Mouse (Mus musculus): Measurements from ENCODE around the gene Hdac4. TPM values are rescaled to one million over a fixed set of nuclear protein-coding genes. Genes with fewer than 3 reads are reported as not detected.

Hdac4 gene
- polyA plus RNA-seq, 1 experiment from 2014 or later, result 15.0 TPM

DNA sequence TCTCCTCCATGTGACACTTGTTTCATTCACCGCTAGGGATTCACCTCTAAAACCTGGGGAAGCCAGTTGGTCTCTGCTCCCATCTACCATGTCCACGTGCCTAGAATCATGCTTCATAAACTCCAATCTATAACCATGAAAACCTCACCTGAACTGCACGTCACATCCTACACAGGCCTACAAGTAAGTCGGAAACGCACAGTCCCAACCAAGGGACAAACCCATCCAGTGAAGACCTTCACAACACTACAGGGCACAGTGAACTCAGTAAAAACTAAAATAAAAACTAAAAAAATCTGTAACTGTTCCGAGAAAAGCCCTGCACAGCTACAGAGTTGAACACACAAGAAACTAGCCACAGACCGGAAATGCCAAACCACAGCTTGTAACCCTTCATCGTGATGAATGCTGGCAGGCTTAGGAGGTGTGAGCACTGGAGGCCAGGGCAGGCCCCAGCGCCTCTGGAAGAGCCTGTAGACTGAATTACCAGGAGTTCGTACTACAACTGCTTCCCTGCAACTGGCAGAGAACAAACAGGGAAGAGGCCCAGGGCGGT, 115.4 kb downstream of the Hdac4 start:
- Histone ChIP-seq H3K9ac (ENCODE audit: low read length) (no peak overlapping the region), H3K4me3 (ENCODE audit: low read depth, low read length) (no peak overlapping the region), H3K27ac (ENCODE audit: low read depth) (no peak overlapping the region), H3K9me3 (ENCODE audit: control insufficient read depth, low read length) (no peaks in the 10 kb centered on the region), H3K4me1 (replicated peaks; ENCODE audit: control insufficient read depth, insufficient read depth, low read length) (peaks cover 24% of the 10 kb centered on the region), H3K36me3 (ENCODE audit: control insufficient read depth, insufficient read depth, low read length) (no peaks in the 10 kb centered on the region), H3K27me3 (replicated peaks; ENCODE audit: control insufficient read depth, insufficient read depth, low read length) (no peaks in the 10 kb centered on the region), H3K4me2 (ENCODE audit: low read length) (no peak overlapping the region)
- ATAC-seq (replicated peaks; ENCODE audit: low FRiP score, low TSS enrichment, low read depth) (no peak), DNase-seq (ENCODE audit: low spot score) (no peak)
- WGBS, result 68% methylated on average over 11 of the region's 11 CpGs

DNA sequence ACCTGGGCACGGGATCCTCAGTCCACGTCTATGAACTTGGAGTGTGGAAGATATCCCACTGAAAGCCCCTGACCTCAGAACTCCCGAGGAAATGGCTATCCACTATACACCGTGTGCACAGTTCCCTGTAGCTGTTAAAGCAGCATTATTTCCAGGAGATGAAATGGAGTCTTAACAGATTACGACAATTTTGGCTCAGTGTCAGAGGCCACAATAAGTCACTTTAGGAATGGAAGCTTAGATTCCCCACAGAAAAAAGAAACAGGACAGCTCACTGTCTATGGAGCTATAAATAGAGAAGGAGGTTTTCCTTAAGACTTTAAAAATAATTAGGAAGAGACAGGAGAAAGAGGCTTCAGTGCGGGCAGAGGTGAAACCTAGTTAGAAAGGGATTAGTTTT, 120.2 kb downstream of the Hdac4 start:
- Histone ChIP-seq H3K4me2 (ENCODE audit: low read length) (no peak overlapping the region), H3K27me3 (replicated peaks; ENCODE audit: control insufficient read depth, insufficient read depth, low read length) (no peaks in the 10 kb centered on the region), H3K4me1 (replicated peaks; ENCODE audit: control insufficient read depth, insufficient read depth, low read length) (peaks cover 14% of the 10 kb centered on the region), H3K36me3 (ENCODE audit: control insufficient read depth, insufficient read depth, low read length) (no peaks in the 10 kb centered on the region), H3K9me3 (ENCODE audit: control insufficient read depth, low read length) (no peaks in the 10 kb centered on the region), H3K4me3 (ENCODE audit: low read depth, low read length) (no peak overlapping the region), H3K9ac (ENCODE audit: low read length) (no peak overlapping the region), H3K27ac (ENCODE audit: low read depth) (no peak overlapping the region)
- 59% methylated on average over 6 of the region's 6 CpGs for WGBS
- DNase-seq (ENCODE audit: low spot score) (no peak), ATAC-seq (replicated peaks; ENCODE audit: low FRiP score, low TSS enrichment, low read depth) (no peak)

DNA sequence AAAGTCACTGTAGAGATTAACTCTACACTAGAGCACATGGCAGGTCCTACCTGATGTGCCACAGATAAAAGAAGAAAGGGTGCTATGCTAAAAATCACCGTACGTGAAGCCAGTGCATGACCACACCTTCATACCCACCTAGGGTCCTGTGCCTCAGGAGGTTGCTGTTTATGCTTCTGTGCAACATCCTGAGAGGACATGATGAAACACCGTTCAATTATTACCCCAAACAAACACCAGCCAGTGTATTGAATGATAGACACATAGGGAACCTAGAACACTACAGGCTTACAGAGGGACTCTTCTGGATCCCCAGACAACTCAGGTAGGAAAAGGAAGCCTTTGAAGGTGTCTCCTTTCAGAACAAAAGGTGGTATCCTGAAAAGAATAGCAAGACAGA, 120.8 kb downstream of the Hdac4 start:
- Histone ChIP-seq H3K27me3 (replicated peaks; ENCODE audit: control insufficient read depth, insufficient read depth, low read length) (no peaks in the 10 kb centered on the region), H3K4me3 (ENCODE audit: low read depth, low read length) (no peak overlapping the region), H3K4me2 (ENCODE audit: low read length) (no peak overlapping the region), H3K9me3 (ENCODE audit: control insufficient read depth, low read length) (no peaks in the 10 kb centered on the region), H3K4me1 (replicated peaks; ENCODE audit: control insufficient read depth, insufficient read depth, low read length) (peaks cover 14% of the 10 kb centered on the region; the same call in 1 of the 2 replicates), H3K9ac (ENCODE audit: low read length) (no peak overlapping the region), H3K36me3 (ENCODE audit: control insufficient read depth, insufficient read depth, low read length) (no peaks in the 10 kb centered on the region), H3K27ac (ENCODE audit: low read depth) (no peak overlapping the region)
- ATAC-seq (replicated peaks; ENCODE audit: low FRiP score, low TSS enrichment, low read depth), result no peak
- WGBS, result 86% methylated on average over 3 of the region's 3 CpGs
- no peak for DNase-seq (ENCODE audit: low spot score)

DNA sequence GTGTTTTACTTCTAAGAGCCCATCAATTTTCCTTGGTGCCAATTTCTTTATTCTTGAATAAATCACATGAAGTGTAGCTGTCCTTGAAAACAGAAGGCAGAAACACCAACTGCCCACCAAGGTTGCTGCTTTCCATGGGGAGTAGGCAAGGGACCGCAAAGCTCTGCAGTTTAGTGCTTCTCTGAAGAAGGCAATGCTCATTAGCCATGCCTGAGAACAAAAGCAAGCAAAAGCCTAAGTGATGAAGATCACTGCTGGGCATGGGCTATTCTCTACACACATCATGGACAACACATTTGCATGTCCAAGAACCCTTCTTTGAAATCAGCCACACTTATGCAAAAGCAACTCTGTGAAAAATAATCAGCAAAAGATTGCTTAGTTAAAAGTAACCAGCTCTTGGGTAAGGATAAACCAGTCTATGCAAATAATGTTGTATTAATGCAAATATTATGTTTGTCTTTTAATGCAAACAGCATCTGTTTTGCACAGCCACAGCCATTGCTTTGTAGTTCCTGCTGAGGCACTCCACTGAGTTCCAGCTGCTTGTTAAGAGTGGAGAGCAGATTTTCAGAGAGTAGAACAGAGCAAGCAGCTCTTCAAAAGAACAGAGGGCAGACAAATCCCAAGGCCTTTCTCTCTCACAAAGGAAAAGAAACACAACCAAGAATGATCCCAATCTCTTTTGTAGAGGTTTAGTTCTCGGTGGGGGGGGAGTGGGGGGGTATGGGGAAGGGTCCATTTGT, 125.4 kb downstream of the Hdac4 start:
- WGBS, result 70% methylated on average over 2 of the region's 2 CpGs
- Histone ChIP-seq H3K4me3 (ENCODE audit: low read depth, low read length) (no peak overlapping the region), H3K36me3 (ENCODE audit: control insufficient read depth, insufficient read depth, low read length) (no peaks in the 10 kb centered on the region), H3K9ac (ENCODE audit: low read length) (no peak overlapping the region), H3K9me3 (ENCODE audit: control insufficient read depth, low read length) (no peaks in the 10 kb centered on the region), H3K27me3 (replicated peaks; ENCODE audit: control insufficient read depth, insufficient read depth, low read length) (no peaks in the 10 kb centered on the region), H3K4me2 (ENCODE audit: low read length) (no peak overlapping the region), H3K27ac (ENCODE audit: low read depth) (no peak overlapping the region), H3K4me1 (replicated peaks; ENCODE audit: control insufficient read depth, insufficient read depth, low read length) (peaks cover 1% of the 10 kb centered on the region; the same call in 1 of the 2 replicates)
- ATAC-seq (replicated peaks; ENCODE audit: low FRiP score, low TSS enrichment, low read depth), result no peak
- no peak for DNase-seq (ENCODE audit: low spot score)

DNA sequence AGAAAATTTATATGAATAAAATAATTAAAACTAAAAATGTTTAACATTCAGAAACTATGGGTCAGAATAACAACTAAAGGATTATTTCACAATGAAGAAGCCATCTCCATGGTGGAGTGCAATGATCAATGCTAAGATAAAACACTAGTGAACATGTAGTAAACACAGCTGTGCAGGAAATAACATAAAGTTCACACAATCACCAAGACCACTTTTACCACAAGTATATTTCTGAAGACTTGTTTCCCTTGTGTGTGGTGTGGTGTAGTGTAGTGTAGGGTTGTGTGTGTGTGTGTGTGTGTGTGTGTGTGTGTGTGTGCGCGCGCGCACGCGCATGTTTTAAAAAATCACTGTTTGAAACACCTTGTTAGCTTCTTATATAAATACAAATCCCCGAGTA, 126.0 kb downstream of the Hdac4 start:
- H3K36me3 ChIP-seq (ENCODE audit: control insufficient read depth, insufficient read depth, low read length), result no peaks in the 10 kb centered on the region
- 86% methylated on average over 7 of the region's 7 CpGs for WGBS
- no peak for DNase-seq (ENCODE audit: low spot score)
- no peak for ATAC-seq (replicated peaks; ENCODE audit: low FRiP score, low TSS enrichment, low read depth)
- H3K4me2 ChIP-seq (ENCODE audit: low read length), result no peak overlapping the region
- H3K4me1 ChIP-seq (replicated peaks; ENCODE audit: control insufficient read depth, insufficient read depth, low read length), result no peaks in the 10 kb centered on the region
- no peaks in the 10 kb centered on the region for H3K9me3 ChIP-seq (ENCODE audit: control insufficient read depth, low read length)
- no peak overlapping the region for H3K27ac ChIP-seq (ENCODE audit: low read depth)
- no peaks in the 10 kb centered on the region for H3K27me3 ChIP-seq (replicated peaks; ENCODE audit: control insufficient read depth, insufficient read depth, low read length)
- no peak overlapping the region for H3K9ac ChIP-seq (ENCODE audit: low read length)
- no peak overlapping the region for H3K4me3 ChIP-seq (ENCODE audit: low read depth, low read length)

DNA sequence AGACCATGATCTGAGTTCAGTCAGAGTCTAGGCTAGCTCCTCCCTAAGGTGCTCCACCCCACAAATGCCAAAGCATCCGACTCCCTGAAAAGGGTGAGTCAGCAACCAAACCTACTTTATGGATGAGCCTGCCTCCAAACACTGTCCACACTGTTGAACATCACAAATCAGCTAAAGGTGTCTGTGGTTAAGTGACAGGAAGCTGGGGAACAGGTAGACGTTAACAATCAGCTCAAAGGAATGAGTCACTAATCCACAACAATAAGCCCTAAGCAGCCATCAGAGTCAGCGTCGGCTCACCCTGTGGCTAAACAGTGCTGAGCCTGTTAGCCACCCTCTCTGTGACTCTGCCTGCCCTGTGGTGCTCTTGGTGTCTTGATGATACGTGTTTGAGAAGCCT, 131.2 kb downstream of the Hdac4 start:
- Histone ChIP-seq H3K4me2 (ENCODE audit: low read length) (no peak overlapping the region), H3K4me3 (ENCODE audit: low read depth, low read length) (no peak overlapping the region), H3K27me3 (replicated peaks; ENCODE audit: control insufficient read depth, insufficient read depth, low read length) (no peaks in the 10 kb centered on the region), H3K36me3 (ENCODE audit: control insufficient read depth, insufficient read depth, low read length) (no peaks in the 10 kb centered on the region), H3K27ac (ENCODE audit: low read depth) (no peak overlapping the region), H3K9me3 (ENCODE audit: control insufficient read depth, low read length) (no peaks in the 10 kb centered on the region), H3K9ac (ENCODE audit: low read length) (no peak overlapping the region), H3K4me1 (replicated peaks; ENCODE audit: control insufficient read depth, insufficient read depth, low read length) (no peaks in the 10 kb centered on the region)
- ATAC-seq (replicated peaks; ENCODE audit: low FRiP score, low TSS enrichment, low read depth) (no peak), DNase-seq (ENCODE audit: low spot score) (no peak)
- 70% methylated on average over 5 of the region's 5 CpGs for WGBS

DNA sequence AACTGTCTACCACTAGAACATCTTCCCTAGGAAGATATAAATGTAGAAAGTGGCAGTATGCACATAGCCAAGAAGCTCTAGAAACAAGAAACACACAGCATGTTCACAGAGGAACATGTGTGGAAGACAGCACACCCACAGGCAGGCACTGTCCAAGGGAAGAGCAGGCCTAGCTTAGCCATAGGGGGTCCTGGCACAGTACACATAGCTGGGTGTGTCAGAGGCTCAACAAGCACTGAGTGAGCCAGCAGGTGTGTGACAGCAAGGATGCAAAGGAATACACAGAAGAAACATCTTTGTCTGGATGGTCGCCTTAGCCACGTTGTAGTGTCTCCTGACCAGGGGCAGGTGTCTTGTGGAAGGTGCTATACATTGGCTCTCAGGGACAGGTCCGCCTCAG, 132.2 kb downstream of the Hdac4 start:
- Histone ChIP-seq H3K9me3 (ENCODE audit: control insufficient read depth, low read length) (no peaks in the 10 kb centered on the region), H3K9ac (ENCODE audit: low read length) (no peak overlapping the region), H3K4me3 (ENCODE audit: low read depth, low read length) (no peak overlapping the region), H3K27ac (ENCODE audit: low read depth) (no peak overlapping the region), H3K27me3 (replicated peaks; ENCODE audit: control insufficient read depth, insufficient read depth, low read length) (no peaks in the 10 kb centered on the region), H3K4me2 (ENCODE audit: low read length) (no peak overlapping the region), H3K4me1 (replicated peaks; ENCODE audit: control insufficient read depth, insufficient read depth, low read length) (no peaks in the 10 kb centered on the region), H3K36me3 (ENCODE audit: control insufficient read depth, insufficient read depth, low read length) (no peaks in the 10 kb centered on the region)
- DNase-seq (ENCODE audit: low spot score) (no peak), ATAC-seq (replicated peaks; ENCODE audit: low FRiP score, low TSS enrichment, low read depth) (no peak)
- WGBS, result 91% methylated on average over 3 of the region's 3 CpGs

DNA sequence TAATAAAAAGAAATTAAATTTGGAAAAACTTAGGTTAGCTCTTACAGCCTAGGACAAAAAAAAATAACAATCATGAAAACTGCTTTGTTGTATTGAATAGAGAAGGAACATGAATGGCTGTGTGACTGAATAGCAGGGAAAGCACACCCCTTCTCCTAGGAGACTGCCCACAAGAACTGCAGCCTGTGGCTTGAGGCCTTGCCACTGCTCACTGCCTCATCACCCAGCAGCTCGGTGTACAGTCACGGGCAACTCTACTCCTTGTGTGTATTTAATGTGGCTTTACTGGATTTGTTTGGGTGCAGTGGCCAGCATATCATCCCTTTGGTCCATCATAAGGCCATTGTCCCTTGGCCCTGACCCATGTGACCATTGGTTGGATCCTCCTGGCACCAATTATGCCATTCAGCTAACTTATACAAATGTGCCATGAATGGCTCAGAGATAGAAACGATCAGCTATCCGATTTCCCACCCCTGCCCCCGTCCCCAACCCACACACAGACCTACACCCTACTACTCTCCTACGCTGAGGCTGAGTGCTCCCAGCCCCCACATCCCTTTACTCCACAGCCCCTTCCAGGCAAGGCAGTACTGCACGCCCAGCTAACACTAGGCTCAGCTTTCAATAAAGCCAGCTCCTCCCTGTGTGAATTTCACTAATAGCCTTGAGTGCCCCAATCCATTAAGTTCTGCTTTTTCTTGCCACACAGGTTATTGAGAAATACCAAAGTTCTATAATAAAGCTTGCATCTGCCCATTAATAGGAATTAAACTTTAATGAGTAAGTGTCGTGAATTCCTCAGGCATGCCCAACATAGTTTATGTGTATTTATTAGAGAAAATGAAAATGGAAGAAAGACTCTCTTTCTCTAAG, 134.1 kb downstream of the Hdac4 start:
- DNase-seq (ENCODE audit: low spot score) (no peak), ATAC-seq (replicated peaks; ENCODE audit: low FRiP score, low TSS enrichment, low read depth) (no peak)
- no peaks in the 10 kb centered on the region for H3K27me3 ChIP-seq (replicated peaks; ENCODE audit: control insufficient read depth, insufficient read depth, low read length)

More for the DNA sequence above, 134.1 kb downstream of the Hdac4 start:
- Histone ChIP-seq H3K9me3 (ENCODE audit: control insufficient read depth, low read length) (no peaks in the 10 kb centered on the region), H3K4me3 (ENCODE audit: low read depth, low read length) (no peak overlapping the region), H3K27ac (ENCODE audit: low read depth) (no peak overlapping the region), H3K9ac (ENCODE audit: low read length) (no peak overlapping the region), H3K4me1 (replicated peaks; ENCODE audit: control insufficient read depth, insufficient read depth, low read length) (no peaks in the 10 kb centered on the region), H3K36me3 (ENCODE audit: control insufficient read depth, insufficient read depth, low read length) (no peaks in the 10 kb centered on the region), H3K4me2 (ENCODE audit: low read length) (no peak overlapping the region)
- WGBS, result 72% methylated on average over 8 of the region's 8 CpGs
